Mouse (Mus musculus) left cerebral cortex, postnatal 10 days (tissue): ENCODE data around the gene Micu1. TPM values are rescaled to one million over a fixed set of nuclear protein-coding genes. Genes with fewer than 3 reads are reported as not detected.
A peak's percentile ranks its signal among the peaks of the same experiment; 100 is the strongest.

Experiments
- DNase-seq, 2 experiments: peaks; one replicate each; pipeline ENCODE4 v3.0.0; 2021 to 2022; ENCODE audit warnings: low spot score in 2 of 2, mixed read lengths in 1 of 2; ENCODE audit errors: extremely low spot score in 1 of 2
- intact Hi-C: fragments of 180-260 bp; cut with DNase I; formaldehyde crosslinking; loops from one replicate; pipeline ENCODE4 v1.15.1; 2025
- total RNA-seq, 2 experiments: library from RNA; stranded (reverse); gene quantifications; 2 replicates each; pipeline ENCODE4 v1.2.3; 2021

Micu1 gene
- total RNA-seq, 2 experiments from 2014 or later: 78.5 to 79.8 TPM

DNA sequence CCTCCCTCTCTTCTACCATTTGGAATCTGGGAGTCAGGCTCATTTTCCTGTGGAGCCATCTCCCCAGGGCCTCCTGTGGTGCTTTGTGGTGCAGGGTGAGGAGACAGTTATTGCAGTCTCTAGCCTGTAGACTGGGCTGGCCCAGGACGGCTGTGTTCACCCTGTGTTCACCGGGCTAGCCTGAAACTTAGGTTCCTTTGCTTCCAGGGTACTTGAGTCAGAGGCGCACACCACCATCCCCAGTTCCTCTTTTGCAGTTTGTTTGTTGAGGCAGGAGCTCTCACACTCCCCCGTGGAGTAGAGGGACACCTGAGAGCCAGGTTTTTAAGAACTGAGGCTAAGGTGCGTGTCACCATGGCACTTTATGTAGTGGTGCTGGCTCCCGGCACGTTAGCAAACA is 187.1 kb downstream of the Micu1 start:
- DNase-seq: no peak
- intact Hi-C loops: no loop called here

DNA sequence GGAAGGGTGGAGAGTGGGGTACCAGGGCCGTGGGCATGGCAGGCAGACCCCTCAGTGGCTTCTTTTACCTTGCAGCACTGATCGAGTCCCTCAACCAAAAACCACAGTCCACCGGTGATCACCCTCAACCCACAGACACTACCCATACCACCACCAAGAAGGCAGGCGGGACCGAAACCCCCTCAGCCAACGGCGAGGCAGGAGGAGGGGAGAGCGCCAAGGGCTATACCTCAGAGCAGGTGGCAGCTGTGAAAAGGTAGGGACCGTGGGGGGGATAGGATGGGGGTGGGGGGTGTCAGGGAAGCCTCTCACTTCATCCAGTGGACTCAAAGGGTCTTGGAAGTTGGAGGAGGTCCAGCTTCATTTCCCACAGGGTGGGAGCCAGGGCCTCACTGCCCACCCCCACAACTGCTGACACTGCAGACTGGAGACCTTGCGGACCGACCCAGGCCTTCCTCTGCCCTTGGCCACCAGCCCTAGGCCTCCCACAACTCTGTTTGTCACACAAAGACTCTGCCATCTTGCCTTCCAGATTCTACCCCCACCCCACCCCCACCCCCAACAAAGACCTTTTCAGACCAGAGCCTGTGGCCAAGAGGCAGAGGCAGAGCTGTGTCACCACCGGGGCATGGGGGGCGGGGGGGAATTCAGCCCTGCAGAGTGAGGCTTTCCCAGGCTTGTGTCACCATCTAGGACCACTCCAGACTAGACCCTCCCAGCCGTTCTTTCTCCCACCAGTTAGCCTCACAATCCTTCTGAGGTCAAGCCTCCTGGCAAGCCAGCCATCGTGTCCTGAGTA is 187.9 kb downstream of the Micu1 start:
- intact Hi-C loops: loop anchor here (5.0 kb wide), 2 partner anchors 112 to 232 kb away; partner anchors contain the start of genes Anapc16 and Ascc1
- DNase-seq: no peak

DNA sequence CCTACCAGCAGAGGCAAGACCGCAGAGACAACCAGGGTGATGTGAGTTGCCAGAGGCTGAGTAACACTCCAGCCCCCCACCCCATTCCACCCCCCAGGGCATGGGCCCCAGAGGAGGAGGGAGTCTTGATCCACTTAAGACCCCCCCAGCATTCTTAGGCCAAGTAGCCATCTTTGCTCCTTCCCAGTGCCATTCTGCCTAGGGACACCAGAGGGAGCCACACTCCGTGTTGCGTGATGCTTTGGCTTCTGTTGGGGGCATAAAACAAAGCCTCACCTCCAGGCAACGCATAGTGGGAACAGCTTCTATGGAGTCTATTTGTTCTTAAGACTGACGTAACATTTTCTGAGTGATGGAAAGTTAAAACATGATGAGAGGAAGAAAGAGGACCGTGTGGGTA is 190.7 kb downstream of the Micu1 start:
- DNase-seq: peak; percentile 59 to 76
- intact Hi-C loops: loop anchor here (1.0 to 5.0 kb wide), 3 partner anchors 58 to 229 kb away; partner anchors contain the start of genes Anapc16, Ascc1 and Ddit4

DNA sequence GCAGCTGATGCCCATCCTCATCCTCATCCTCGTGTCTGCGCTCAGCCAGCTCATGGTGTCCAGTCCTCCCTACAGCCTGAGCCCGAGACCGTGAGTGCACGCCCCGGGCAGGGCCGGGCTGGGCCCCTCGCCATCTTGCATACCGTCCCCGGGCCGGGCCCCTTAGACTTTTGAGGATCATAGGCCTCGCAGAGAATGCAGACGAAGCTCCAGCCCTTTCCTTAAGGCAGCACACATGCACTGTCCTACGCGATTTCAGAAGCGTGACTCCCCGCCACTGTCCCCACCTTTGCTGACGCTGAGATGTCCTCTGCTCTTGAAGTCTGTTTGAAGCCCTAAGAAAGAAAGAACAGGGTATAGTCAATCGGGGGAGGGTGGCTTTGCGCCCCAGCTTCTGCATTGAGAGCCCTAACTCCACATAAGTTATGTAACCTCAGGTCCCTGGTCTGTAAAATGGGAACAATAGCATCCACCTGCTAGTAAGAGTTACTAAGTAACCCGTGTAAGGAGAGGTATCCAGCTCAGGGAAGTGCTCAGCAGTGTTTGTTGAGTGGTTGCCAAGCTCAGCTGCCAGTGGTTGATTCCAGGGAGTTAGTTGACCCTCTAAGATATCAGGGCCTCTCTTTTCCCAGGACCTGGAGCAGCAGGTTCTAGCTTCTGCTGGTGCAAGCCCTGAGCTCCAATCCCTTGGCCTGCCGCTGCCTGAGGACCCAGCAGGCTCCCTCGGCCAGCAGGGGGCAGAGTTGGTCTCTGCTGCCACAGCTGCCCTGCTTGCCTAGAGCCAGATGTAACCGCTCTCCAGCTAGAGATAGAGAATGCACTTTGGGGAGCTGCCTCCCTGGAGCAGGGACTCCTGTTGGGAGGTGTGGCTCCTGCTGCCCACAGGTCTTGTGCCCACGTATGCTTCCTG is 192.2 kb downstream of the Micu1 start:
- intact Hi-C loops: loop anchor here (5.0 kb wide), 2 partner anchors 108 to 228 kb away; partner anchors contain the start of genes Anapc16 and Ascc1
- DNase-seq: peak; percentile 67 to 90

DNA sequence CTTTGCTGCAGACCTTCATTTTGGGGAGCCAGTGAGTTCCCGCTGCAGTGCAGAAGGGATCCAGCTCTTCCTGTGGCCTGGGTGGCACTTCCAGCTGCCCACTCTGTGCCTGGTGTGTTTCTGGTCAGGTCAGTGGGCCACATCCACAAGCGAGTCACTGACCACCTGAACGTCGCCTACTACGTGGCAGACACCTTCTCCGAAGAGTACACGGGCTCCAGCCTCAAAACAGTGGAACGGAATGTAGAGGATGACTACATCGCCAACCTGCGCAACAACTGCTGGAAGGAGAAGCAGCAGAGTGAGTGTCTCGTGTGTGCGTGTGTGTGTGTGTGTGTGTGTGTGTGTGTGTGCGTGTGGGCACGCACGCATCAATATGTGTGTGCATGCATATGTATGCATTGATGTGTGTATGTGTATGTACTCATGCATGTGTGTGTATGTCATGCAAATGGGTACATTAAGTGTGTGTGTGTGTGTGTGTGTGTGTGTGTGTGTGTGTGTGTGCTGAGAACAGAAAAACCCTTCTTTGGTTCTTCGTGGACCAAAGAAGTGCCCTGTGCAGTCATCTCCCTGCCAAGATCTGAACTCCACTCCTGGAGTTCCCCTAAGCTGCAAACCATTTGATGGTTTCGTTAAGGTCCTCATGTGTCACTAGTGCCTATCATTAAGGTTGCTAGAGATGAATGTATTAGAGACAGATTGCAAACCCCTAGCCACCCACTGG is 193.3 kb downstream of the Micu1 start:
- DNase-seq: no peak
- intact Hi-C loops: no loop called here

DNA sequence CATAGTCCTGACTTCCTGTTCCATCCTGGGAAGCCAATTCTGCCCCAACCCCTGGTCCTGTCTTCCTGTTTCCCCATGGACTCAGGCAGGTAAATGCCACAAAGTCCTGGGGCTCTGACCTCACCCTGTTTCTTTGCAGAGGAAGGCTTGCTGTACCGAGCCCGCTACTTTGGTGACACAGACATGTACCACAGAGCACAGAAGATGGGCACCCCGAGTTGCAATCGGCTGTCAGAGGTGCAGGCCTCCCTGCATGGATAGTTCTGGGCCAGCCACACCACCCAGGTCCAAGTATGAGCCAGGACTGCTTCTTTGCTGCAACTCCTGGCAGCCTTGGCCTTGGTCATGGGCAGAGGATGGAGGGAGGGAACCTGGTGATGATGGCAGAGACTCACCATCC is 193.9 kb downstream of the Micu1 start:
- DNase-seq: no peak
- intact Hi-C loops: no loop called here

DNA sequence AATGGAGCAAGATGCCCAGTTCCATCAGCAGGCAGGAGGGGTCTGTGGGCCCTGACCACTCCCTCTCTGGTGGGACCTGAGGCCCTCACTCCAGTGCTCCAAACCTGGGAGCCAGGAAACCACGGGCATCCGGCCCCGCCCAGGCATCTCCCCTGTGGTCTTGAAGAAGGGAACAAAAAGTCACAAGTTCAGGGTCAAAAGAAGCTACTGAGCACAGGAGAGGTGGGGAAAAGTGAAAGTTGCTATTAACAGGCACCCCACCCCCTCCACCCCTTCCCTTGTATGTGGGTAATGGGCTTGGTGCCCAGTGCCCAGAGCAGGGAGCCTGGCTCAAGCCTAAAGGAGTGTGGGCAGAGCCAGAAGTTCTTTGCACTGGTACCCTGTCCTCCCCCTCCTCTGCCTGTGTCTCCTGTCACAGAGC is 194.6 kb downstream of the Micu1 start:
- peak in 1 of 2 experiments; percentile 59 for DNase-seq

DNA sequence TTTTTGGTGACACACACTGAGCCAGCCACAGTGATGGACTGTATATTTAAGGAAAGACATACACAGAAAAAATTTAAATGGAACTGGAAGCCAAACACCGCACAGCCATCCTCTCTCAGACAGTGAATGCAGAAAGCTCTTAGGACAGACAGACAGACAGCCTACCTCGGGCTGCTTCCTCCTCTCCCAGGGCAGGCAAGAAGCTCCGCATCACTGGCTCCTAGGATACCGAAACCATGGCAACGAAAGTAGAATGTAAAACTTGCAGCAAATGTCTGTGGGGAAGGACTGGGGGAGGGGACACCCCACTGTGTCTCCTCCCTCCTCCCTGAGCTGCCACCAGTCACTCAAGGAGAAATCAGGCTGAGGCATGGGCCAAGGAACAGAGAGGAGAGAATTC is 195.2 kb downstream of the Micu1 start:
- intact Hi-C loops: no loop called here
- DNase-seq: peak; percentile 83 to 90

More for the DNA sequence above, 194.6 kb downstream of the Micu1 start:
- intact Hi-C loops: no loop called here

DNA sequence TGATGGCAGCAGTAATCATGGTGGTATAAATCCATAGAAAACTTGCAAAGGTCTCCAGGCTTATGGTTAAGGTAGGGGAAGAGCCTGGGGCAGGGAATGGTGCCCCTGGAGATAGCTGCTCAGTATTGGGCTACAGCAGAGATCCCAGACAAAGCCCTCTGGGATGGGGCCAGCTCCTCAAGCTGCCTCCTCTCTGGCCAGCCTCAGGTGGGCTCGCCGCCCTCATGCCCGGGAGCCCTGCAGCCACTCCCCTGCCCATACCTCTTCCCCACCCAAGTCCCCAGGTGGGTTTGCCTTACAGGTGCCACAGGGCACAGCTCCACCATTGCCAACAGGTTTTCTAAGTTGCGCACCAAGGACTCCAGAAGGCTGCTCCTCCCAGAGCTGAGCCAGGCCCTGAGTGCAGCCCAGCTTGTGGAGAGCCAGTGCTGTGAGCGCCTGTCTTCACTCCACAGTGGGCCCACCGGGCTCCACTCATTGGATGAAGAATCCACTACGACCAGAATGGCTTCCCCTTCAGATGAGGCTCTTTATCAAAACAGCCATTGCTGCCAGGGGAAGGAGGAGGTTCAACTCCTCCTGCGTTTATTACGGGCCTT is 196.0 kb downstream of the Micu1 start:
- peak in 1 of 2 experiments; percentile 45 for DNase-seq

DNA sequence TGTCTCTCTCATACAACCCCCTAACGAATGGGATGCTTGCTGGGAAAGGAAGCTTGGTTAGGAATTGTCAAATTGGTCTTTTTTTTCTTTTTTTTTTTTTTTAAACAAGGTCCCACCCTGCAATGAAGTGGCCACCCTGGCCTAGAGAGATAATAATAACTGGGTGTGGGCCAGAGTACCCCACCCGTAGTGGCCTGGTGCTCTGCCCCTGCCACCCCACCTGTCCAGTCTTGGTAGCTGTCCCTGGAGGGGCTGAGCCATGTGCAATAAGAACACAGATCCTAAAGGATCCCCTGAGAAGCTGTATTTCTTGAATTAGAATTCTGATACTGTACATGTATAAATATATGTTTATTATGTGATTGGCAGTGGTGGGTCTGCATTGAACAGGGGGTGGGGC is 196.7 kb downstream of the Micu1 start:
- intact Hi-C loops: no loop called here
- DNase-seq: no peak

More for the DNA sequence above, 196.0 kb downstream of the Micu1 start:
- intact Hi-C loops: no loop called here

DNA sequence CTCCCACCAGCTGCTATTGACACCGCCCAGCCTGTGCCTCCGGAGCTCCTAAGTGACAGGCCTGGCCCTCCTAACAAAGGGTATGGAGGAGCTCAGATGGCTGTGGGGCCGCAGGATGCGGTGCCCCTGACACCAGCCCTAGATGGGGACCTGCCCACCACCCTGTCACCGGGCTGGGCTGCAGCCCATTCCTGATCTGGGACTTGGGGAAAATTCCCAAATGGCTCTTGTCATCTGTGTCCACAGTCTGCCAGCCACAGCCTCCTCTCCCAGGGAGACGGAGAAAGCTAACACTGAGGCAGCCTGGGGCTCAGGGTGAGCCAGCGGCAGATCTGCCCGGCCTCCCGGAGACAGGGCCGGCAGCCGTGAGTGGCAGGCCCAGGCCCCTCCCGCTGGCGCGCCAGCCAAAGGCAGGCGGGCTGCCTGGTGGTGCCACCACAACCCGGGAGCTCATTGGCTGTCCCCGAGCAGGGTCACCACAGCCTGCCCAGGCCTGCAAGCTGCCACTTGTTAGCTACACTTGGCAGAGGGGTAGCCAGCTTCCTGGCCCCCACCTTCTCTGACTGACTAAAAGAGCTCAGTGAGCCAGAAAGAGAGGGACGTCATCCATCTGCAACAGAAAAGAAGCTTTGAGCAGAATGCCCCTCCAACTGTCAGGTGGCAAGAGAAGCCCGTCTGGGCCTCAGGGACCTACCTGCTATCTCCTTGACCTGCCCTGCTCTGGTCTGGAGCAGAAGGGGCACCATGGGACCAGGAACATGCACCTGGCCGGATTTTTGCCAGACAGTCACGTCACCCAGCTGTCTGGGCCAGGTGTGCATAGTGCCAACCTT is 197.3 kb downstream of the Micu1 start:
- intact Hi-C loops: no loop called here
- peak; percentile 92 to 93 for DNase-seq

DNA sequence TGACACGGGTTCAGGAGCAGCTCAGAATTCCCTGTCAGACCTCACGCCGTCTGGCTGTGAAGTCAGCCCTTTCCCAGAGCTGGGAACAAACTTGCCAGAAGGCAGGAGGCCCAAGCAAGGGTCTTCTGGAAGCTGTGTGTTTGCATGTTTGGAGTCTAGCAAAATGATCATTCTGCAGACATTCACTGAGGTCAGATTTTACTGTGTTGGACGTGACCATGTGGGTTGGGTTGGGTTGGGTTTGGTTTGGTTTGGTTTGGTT is 197.8 kb downstream of the Micu1 start:
- intact Hi-C loops: no loop called here
- no peak for DNase-seq

DNA sequence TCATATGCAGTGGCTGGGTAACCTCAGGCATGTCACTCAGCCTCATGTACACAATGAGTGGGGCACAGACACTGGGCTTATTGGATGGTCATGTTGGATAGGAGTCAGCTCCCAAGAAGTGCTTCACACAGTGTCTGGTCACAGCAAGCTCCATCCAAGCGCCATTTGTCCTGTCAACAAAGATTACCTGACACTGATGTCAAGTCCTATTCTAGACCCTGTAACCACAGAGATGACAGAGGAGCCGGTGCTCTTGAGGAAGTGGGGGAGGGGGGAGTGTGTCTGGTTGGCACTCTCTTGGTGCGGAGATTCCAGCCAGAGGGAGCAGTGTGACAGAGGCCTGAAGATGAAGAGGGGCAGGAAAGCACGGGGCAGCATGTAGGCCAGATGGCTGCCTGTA is 198.7 kb downstream of the Micu1 start:
- intact Hi-C loops: no loop called here

DNA sequence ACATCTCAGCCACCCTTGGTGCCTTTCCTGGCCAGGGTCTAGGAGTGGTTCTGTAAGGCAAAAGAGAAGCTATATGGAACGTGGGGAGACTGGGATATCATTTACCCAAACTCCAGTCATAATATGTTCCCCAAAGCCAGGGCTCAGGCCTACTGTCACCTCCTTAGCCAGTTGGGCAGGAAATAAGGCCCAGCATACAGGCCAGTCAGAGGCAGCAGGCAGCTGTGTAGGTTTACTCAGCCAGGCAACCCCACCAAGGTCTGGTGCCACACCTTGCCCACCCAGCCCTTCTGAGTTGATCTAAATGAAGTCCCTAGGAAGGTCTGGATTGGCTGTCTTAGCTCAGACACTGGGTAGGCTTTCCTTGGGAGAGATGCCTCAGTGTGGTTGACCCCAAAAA is 199.2 kb downstream of the Micu1 start:
- intact Hi-C loops: no loop called here
- no peak for DNase-seq

More for the DNA sequence above, 198.7 kb downstream of the Micu1 start:
- no peak for DNase-seq

DNA sequence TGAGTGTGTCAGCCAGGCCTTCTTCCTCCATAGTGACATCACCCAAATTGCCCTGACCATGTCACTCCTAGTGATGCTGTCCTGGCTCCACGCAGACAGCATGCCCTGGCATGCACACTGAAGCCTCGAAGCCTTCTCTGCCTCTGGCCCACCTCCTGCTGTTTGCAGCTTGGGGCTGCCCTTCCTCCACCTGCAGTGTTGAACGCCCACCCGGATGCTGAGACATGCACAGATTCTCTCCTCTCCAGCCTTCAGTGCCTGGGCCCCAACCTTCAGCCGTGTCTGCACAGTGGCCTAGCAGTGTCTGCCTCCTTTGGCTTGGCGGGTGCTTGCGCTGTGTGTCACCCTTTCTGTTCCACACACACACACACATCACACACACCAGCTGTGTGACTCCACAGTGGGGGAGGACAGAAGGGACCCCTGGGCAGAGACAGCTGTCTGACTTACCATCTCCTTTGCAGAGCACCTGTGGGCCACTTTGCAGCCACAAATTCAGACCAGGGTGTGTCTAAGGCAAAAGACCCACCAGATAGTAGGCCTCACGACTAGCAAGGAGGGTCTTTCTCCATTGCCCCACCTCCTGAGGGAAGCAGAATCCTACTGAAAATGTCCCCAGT is 199.8 kb downstream of the Micu1 start:
- DNase-seq: peak in 1 of 2 experiments; percentile 66
- intact Hi-C loops: no loop called here

DNA sequence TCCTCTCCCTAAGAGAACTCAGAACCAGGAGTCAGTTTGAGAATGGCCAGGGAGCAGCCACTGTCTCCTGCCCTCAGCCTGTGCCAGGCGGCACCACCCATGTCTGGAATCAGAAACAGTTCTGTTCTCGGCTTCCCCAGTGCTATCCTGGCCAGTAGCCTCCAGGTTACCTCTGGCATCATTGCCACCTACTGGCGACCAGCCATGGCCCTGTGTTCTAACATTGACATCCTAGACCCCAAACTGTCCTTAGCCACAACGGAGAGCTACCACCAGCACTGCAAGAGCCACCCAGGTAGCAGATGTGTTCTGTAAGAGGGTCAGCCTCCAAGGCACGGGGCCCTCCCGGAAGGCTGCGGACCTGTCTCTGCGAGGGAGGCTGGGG is 200.3 kb downstream of the Micu1 start:
- no peak for DNase-seq
- intact Hi-C loops: no loop called here

DNA sequence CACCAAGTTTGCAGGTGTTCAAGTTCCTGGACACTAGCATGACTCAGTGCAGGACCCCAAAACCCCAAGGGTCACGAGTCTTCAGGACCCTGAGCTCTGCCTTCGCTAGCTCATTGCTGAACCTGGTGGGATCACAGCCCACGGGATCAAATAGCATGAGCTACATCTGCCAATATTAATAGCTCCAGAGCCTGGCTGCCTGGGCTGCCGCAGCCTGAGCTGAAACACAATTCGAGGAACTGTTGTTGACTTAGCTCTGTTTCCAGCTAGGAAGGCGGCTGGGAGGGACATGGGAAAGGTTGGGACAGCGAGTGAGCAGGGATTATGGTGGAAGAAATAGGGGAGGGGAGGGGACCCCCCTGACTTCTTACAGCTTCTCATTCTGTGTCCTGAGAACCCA is 200.9 kb downstream of the Micu1 start:
- intact Hi-C loops: no loop called here
- no peak for DNase-seq
